Mouse (Mus musculus) lung, embryonic 16.5 days (tissue): Measurements from ENCODE around the gene Prrt1. TPM values are rescaled to one million over a fixed set of nuclear protein-coding genes. Genes with fewer than 3 reads are reported as not detected.

Experiments used
- ATAC-seq: fragments of 200-750 bp; cut with Nextera tagmentation; 2 replicates; pipeline ENCODE4 v1.8.0; 2017; ENCODE audit warnings: low read depth, mild to moderate bottlenecking, moderate library complexity
- H3K27ac ChIP-seq: fragments of 300-500 bp; sonication (generic); 2 replicates; pipeline ENCODE4 v1.5.1; 2014; ENCODE audit warnings: mild to moderate bottlenecking, control low read depth, low read length
- H3K27me3 ChIP-seq: fragments of 300-500 bp; sonication (generic); 2 replicates; pipeline ENCODE4 v1.6.1; 2014; ENCODE audit warnings: low read depth, low read length, mixed read lengths; ENCODE audit not compliant: control insufficient read depth, insufficient read depth
- H3K36me3 ChIP-seq: fragments of 300-500 bp; sonication (generic); 2 replicates; pipeline ENCODE4 v1.6.1; 2014; ENCODE audit warnings: low read length; ENCODE audit not compliant: control insufficient read depth, insufficient read depth
- H3K4me1 ChIP-seq: fragments of 300-500 bp; sonication (generic); replicated peaks from 2 replicates; pipeline ENCODE4 v1.6.1; 2014; ENCODE audit warnings: low read length, mixed read lengths; ENCODE audit not compliant: control insufficient read depth, insufficient read depth
- H3K4me2 ChIP-seq: fragments of 300-500 bp; sonication (generic); 2 replicates; pipeline ENCODE4 v1.6.1; 2014; ENCODE audit warnings: low read depth, low read length, control low read depth
- H3K4me3 ChIP-seq: fragments of 300-500 bp; sonication (generic); 2 replicates; pipeline ENCODE4 v1.5.1; 2014; ENCODE audit warnings: mild to moderate bottlenecking, low read length, control low read depth
- H3K9ac ChIP-seq: fragments of 300-500 bp; sonication (generic); 2 replicates; pipeline ENCODE4 v1.6.1; 2014; ENCODE audit warnings: low read length, control low read depth
- H3K9me3 ChIP-seq: fragments of 300-500 bp; sonication (generic); 2 replicates; pipeline ENCODE4 v1.6.1; 2016; ENCODE audit warnings: low read length; ENCODE audit not compliant: control insufficient read depth
- WGBS: fragments of 180-500 bp; shearing (Covaris S2); extraction: QIAGEN DNeasy Blood & Tissue Kit; methylation state at CpG from one replicate; pipeline ENCODE4 v1.1.7; 2014; 5-methylcytosine and 5-hydroxymethylcytosine counted together
- polyA plus RNA-seq: library from polyadenylated mRNA; unstranded; fragments of >200 nt; fragmentation: Nextera tagmentation; extraction: Ambion mirVana; gene quantifications from 2 replicates; pipeline ENCODE4 v1.2.1, GENCODE M21; 2015

Prrt1 gene
- polyA plus RNA-seq, 1 experiment from 2014 or later: 0.13 TPM

GRCm38 (mm10) chr17:34630761-34631301, 1.5 kb downstream of the Prrt1 start:
- peaks cover 53% of the 10 kb centered on the region for H3K27me3 ChIP-seq
- no peaks in the 10 kb centered on the region for H3K36me3 ChIP-seq
- H3K27ac ChIP-seq: no peak overlapping the region
- no peaks in the 10 kb centered on the region for H3K9me3 ChIP-seq
- H3K4me2 ChIP-seq: peak overlapping the region; percentile 41
- peaks cover 32% of the 10 kb centered on the region for H3K4me1 ChIP-seq
- no peak overlapping the region; the same call in 1 of the 2 replicates for H3K9ac ChIP-seq
- WGBS: 2% methylated on average over 43 of the region's 48 CpGs
- H3K4me3 ChIP-seq: peak overlapping the region; percentile 19; the same call in 1 of the 2 replicates
- ATAC-seq: no peak

- peaks cover 25% of the 10 kb centered on the region for H3K4me1 ChIP-seq
- peak overlapping the region; percentile 41 for H3K4me3 ChIP-seq
- no peak overlapping the region for H3K27ac ChIP-seq
- ATAC-seq: no peak
- 11% methylated on average over 12 of the region's 12 CpGs for WGBS
- H3K27me3 ChIP-seq: peaks cover 53% of the 10 kb centered on the region
- peak overlapping the region; percentile 40 for H3K9ac ChIP-seq
- H3K9me3 ChIP-seq: no peaks in the 10 kb centered on the region
- H3K36me3 ChIP-seq: no peaks in the 10 kb centered on the region
- H3K4me2 ChIP-seq: peak overlapping the region; percentile 60
Observed at GRCm38 (mm10) chr17:34631647-34632046, 2.3 kb downstream of the Prrt1 start.

- peak; percentile 64 for ATAC-seq
- Histone ChIP-seq H3K36me3 (no peaks in the 10 kb centered on the region), H3K9ac (peak overlapping the region; percentile 40), H3K4me1 (peaks cover 23% of the 10 kb centered on the region), H3K27ac (no peak overlapping the region), H3K27me3 (peaks cover 53% of the 10 kb centered on the region), H3K9me3 (no peaks in the 10 kb centered on the region), H3K4me2 (peak overlapping the region; percentile 60), H3K4me3 (peak overlapping the region; percentile 41)
- WGBS: 1% methylated on average over 26 of the region's 26 CpGs
Observed at GRCm38 (mm10) chr17:34632261-34632691, 2.9 kb downstream of the Prrt1 start.

- WGBS: 66% methylated on average over 2 of the region's 2 CpGs
- Histone ChIP-seq H3K27ac (no peak overlapping the region), H3K36me3 (no peaks in the 10 kb centered on the region), H3K9me3 (no peaks in the 10 kb centered on the region), H3K27me3 (peaks cover 38% of the 10 kb centered on the region), H3K4me3 (no peak overlapping the region), H3K4me1 (peaks cover 12% of the 10 kb centered on the region), H3K9ac (no peak overlapping the region), H3K4me2 (no peak overlapping the region)
- no peak for ATAC-seq
Observed at GRCm38 (mm10) chr17:34635671-34636070, 6.3 kb downstream of the Prrt1 start.

DNA sequence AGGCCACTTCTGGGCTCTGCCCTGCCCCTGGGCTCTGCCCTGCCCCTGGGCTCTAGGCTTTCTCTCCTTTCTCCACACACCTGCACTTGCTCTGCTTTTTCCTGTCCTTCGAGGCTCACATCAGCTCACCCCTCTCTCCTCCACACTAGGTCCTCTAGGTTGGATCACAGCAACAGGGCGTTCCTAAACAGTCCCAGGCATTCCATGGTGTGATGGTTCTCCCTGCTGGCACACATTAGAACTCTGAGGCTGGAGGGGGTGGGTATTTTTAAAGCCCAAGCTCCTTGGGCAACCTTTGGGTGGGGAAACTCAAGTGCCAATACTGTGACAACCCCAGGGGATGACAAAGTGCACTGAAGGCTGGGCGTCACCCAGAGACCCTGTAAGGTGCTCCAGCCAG, 8.1 kb downstream of the Prrt1 start:
- Histone ChIP-seq H3K27ac (no peak overlapping the region), H3K4me1 (no peaks in the 10 kb centered on the region), H3K36me3 (no peaks in the 10 kb centered on the region), H3K9me3 (no peaks in the 10 kb centered on the region), H3K4me2 (no peak overlapping the region), H3K27me3 (peaks cover 20% of the 10 kb centered on the region), H3K9ac (no peak overlapping the region), H3K4me3 (no peak overlapping the region)
- 57% methylated on average over 3 of the region's 3 CpGs for WGBS
- ATAC-seq: no peak

DNA sequence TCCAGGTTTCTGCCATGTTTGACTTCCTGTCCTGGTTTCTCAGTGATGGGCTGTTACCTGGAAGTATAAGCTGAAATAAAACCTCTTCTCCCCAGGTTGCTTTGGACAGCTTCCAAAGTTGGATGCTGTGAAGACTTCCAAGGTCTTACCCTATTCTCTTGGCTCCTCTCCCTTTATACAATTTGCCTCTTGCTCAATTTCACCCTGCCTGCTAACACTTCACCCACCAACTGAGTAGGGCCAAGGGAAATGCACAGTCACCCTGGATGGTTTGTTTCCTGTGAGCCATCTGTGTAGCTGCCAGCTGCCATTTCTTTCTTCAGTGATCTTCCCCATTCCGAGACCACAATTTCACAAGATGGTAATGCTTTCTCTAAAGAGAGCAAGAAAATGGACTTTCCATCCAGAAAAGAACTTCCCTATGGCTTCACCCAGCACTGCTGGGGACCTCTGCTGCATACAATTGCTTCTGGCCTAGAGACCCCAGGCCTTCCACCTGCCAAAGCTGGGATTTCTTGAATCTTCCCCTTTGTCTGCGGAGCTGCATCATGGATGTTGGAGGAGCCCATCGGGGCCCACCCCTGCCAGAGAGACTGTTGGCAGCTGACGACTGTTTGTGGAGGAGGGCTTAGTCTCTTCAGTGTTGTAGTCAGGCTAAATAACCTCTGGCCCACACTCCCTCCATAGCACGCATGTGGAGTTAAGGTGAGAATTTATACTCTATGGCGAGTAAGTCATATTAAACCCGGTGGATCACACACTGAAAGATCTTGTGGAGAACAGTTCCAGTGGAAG, 10.3 kb downstream of the Prrt1 start:
- Histone ChIP-seq H3K9me3 (no peaks in the 10 kb centered on the region), H3K4me1 (0 out of 2 replicates have a peak, but pooled peaks cover 3% of the 10 kb centered on the region), H3K4me2 (no peak overlapping the region), H3K27ac (no peak overlapping the region), H3K36me3 (no peaks in the 10 kb centered on the region), H3K27me3 (peaks cover 3% of the 10 kb centered on the region; the same call in 1 of the 2 replicates), H3K4me3 (no peak overlapping the region), H3K9ac (no peak overlapping the region)
- WGBS: 75% methylated on average over 7 of the region's 7 CpGs
- no peak for ATAC-seq

DNA sequence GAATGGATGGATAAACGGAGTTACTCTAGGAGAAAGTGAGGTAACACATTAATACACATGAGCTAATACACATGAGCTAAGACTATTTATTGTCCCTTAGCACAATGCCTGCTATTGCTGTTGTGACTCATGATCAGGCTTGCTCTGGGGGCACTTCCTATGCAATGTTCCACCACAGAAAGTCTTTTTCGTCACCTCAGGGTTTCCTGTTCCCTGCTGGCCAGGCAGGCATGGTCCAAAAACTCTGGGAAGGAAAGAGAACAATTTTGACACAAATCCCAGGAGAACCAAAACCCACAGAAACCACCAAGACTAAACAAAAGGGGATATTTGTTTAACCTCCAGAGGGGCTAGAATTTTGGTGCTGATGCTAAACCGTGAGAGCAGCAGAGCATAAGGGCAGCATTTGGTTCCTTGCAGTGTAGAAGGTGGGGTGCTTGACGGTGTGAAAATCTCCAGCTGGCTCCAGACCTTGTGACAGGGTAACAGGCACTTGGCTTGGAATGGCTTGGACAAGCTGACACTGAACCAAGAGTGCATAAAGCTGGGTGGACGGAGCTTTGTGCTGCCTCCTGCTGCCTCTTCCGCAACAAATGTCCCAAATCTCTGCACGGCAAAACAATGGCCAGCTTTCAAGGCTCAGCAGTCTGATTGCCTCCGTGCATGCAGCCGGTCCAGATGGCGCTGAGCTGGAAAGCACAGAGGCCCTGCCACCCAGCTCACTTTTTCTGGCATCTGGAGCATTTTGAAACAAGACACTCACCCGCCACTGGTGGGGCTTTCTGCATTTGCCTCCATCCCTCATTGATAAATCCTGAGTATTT, 11.7 kb downstream of the Prrt1 start:
- Histone ChIP-seq H3K9ac (0 out of 2 replicates have a peak overlapping the region, but pooled peaks have one; percentile 30), H3K9me3 (no peaks in the 10 kb centered on the region), H3K4me1 (peaks cover 12% of the 10 kb centered on the region; the same call in 1 of the 2 replicates), H3K4me3 (no peak overlapping the region), H3K36me3 (no peaks in the 10 kb centered on the region), H3K27me3 (no peaks in the 10 kb centered on the region; the same call in 1 of the 2 replicates), H3K27ac (peak overlapping the region; percentile 51; the same call in 1 of the 2 replicates), H3K4me2 (no peak overlapping the region)
- WGBS: 17% methylated on average over 11 of the region's 11 CpGs
- peak; percentile 26 for ATAC-seq

DNA sequence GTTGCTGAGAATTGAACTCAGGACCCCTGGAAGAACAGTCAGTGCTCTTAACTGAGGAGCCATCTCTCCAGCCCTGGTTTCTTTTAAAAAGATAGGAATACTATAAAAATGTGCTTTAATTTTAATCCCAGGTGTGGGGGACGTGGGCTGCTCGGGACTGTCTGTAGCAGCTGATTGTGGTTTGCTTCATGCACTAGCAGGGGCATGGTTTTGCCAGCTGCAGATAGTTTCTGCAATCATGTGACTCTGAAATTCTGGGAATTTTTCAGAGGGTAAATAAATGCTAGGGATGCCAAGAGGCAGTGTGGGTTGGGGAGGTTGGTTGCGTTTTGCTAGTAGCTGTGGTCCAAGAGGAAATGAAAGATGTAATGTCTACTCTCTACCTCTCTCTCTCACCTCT, 12.6 kb downstream of the Prrt1 start:
- H3K4me3 ChIP-seq: no peak overlapping the region
- no peaks in the 10 kb centered on the region for H3K36me3 ChIP-seq
- WGBS: 71% methylated on average over 3 of the region's 3 CpGs
- H3K27ac ChIP-seq: no peak overlapping the region
- ATAC-seq: no peak
- no peak overlapping the region for H3K9ac ChIP-seq
- H3K4me1 ChIP-seq: peaks cover 16% of the 10 kb centered on the region; the same call in 1 of the 2 replicates
- no peaks in the 10 kb centered on the region; the same call in 1 of the 2 replicates for H3K27me3 ChIP-seq
- no peak overlapping the region for H3K4me2 ChIP-seq
- no peaks in the 10 kb centered on the region for H3K9me3 ChIP-seq

GRCm38 (mm10) chr17:34643379-34643778, 14.0 kb downstream of the Prrt1 start:
- 84% methylated on average over 4 of the region's 4 CpGs for WGBS
- Histone ChIP-seq H3K4me3 (no peak overlapping the region), H3K4me1 (peaks cover 24% of the 10 kb centered on the region), H3K9ac (no peak overlapping the region), H3K27me3 (no peaks in the 10 kb centered on the region; the same call in 1 of the 2 replicates), H3K9me3 (no peaks in the 10 kb centered on the region), H3K36me3 (no peaks in the 10 kb centered on the region), H3K27ac (no peak overlapping the region), H3K4me2 (no peak overlapping the region)
- no peak for ATAC-seq
